Mouse (Mus musculus) yolk sac, embryonic 10.5 days (tissue): Measurements from ENCODE around the gene Zmynd10.

ENCODE experiments used
- DNase-seq: peaks from one replicate; pipeline ENCODE4 v3.0.0-alpha.2; 2017; ENCODE audit warnings: low spot score

The Zmynd10 gene

GRCm38 (mm10) chr9:107540420-107540819 is 6.7 kb upstream of the Zmynd10 start:
- no peak for DNase-seq

- DNase-seq, result no peak
These were observed 6.1 kb upstream of the Zmynd10 start for GRCm38 (mm10) chr9:107541005-107541404.

- DNase-seq, result peak; percentile 96
These were observed 5.4 kb upstream of the Zmynd10 start, which contains the start of the genes Cyb561d2 and Nprl2 for GRCm38 (mm10) chr9:107541474-107542351. Gene Cyb561d2, minus strand, starts transcription at chr9:107542193. Gene Nprl2, plus strand, starts transcription at chr9:107542226.

DNA sequence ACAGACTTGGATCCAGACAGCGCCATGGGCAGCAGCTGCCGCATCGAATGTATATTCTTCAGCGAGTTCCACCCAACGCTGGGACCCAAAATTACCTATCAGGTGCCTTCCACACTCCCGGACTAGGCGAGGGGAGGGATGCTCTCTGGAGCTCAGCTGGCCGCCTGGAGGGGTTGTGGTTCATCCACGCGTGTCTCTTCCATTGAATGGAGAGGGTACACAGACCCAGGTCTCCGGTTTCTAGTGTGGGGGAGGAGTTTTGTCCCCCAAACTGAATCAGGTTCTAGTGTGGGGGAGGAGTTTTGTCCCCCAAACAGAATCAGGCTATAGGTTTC is 4.8 kb upstream of the Zmynd10 start:
- DNase-seq, result no peak

DNA sequence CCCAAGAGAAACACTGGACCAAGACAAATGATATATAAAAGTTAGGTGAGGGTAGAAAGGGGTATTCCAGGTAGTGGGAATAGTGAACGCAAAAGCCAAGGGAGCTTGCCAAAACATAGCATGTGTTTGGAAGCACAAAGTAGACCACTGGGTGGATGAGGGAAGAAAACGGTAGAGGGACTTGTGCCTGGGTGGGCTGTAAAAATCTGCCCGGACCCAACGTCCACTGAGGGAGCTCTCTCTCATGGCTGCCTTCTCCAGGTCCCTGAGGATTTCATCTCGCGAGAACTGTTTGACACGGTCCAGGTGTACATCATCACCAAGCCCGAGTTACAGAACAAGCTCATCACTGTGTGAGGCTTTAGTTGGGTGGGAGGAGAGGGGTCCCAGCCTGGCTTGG is 4.4 kb upstream of the Zmynd10 start:
- no peak for DNase-seq

DNA sequence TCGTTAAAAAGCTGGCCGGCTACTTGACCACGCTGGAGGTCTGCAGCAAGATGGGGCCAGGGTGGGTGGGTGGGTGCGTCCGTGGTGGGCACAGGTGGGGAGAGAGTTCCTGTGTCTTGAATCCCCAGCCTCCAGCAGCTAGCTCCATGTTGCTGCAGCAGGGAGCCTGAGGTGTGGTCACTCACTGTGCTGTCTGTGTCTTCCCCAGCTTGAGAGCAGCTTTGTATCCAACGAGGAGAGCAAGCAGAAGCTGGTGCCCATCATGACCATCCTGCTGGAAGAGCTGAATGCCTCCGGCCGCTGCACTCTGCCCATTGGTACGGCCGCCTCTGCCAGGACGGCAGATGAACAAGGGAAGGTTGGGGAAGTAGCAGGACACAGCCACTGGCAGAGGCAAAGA is 3.8 kb upstream of the Zmynd10 start:
- no peak for DNase-seq

DNA sequence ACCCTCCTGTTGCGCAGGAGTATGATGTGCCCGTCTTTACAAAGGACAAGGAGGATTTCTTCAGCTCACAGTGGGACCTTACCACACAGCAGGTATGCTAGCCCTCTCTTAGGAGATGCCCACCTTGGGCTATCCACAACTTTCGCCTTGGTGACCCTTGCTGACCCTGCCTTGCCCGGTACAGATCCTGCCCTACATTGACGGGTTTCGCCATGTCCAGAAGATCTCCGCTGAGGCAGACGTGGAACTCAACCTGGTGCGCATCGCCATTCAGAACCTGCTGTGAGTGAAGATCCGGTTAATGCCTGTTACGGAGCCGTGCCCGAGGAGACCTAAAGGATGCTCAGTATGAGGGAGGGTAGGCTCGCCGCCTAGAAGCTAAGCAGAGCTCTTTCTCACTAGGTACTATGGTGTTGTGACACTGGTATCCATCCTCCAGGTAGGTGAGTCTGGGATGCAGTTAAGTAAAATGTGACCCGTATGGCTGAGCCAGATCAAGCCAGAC is 2.9 kb upstream of the Zmynd10 start:
- no peak for DNase-seq

DNA sequence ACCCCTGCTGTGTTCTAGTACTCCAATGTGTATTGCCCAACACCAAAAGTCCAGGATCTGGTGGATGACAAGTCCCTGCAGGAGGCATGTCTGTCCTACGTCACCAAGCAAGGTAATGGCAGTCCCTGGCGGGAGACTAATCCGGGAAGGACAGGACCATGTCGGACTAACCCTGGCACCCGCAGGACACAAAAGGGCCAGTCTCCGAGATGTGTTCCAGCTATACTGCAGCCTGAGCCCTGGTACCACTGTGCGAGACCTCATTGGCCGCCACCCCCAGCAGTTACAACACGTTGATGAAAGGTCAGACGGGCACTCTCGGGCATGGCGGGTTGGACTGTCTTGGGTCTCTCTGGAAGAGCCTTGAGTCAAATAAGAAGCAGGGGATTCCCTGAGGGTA is 2.4 kb upstream of the Zmynd10 start:
- DNase-seq, result no peak

GRCm38 (mm10) chr9:107545199-107545598 is 1.9 kb upstream of the Zmynd10 start:
- DNase-seq, result no peak

- DNase-seq, result peak; percentile 54
These were observed 1.5 kb upstream of the Zmynd10 start for GRCm38 (mm10) chr9:107545602-107546001.

- no peak for DNase-seq
These were observed 859 bp downstream of the Zmynd10 start for GRCm38 (mm10) chr9:107547957-107548356.

DNA sequence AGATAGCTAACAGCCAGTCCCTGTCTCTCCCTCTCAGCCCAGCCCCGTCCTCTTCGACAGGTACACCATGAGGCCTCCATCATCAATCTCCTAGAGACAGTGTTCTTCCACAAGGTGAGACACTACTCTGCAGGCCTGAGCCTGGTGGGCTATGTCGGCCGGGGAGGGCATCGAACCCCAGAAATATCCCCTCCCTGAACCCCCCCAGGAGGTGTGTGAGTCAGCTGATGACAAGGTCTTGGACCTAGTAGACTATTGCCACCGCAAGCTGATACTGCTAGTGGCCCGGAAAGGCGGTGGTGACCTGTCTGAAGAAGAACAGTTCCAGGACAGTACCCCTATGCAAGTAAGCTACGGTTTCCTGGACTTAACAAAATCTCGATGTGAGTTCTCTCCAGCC is 1.7 kb downstream of the Zmynd10 start:
- no peak for DNase-seq

DNA sequence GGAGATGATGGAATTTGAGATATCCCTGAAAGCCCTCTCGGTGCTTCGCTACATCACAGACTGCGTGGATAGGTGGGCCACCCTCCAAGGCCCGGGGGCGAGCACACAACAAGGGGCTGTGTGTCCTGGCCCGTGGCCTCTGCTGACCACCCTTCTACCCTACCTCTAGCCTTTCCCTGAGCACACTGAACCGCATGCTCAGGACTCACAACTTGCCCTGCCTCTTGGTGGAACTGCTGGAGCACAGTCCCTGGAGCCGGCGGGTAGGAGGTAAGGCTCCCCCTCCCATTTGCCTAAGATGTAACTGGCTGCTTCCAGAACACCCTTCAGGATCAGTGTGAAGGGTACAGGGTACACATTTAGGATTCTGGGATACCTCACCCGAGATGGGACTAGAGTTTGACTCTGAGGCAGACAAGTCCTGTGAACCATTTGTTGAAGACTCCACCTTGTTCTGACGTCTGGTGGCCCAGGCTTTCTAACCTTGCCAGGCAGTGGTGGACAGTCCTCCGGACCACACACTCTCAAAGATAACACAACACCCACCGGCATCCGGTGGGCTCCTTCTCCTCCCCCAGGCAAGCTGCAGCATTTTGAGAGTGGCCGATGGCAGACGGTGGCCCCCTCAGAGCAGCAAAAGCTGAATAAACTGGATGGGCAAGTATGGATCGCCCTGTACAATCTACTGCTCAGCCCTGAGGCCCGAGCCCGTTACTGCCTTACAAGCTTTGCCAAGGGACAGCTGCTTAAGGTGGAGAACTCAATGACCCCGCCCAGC is 2.4 kb downstream of the Zmynd10 start:
- DNase-seq, result no peak

GRCm38 (mm10) chr9:107550491-107551116 is 3.5 kb downstream of the Zmynd10 start:
- peak; percentile 90 for DNase-seq

GRCm38 (mm10) chr9:107551117-107551889 is 4.2 kb downstream of the Zmynd10 start, which contains the start of gene Rassf1:
Gene Rassf1, plus strand, starts transcription at chr9:107551555.
- peak; percentile 91 for DNase-seq

DNA sequence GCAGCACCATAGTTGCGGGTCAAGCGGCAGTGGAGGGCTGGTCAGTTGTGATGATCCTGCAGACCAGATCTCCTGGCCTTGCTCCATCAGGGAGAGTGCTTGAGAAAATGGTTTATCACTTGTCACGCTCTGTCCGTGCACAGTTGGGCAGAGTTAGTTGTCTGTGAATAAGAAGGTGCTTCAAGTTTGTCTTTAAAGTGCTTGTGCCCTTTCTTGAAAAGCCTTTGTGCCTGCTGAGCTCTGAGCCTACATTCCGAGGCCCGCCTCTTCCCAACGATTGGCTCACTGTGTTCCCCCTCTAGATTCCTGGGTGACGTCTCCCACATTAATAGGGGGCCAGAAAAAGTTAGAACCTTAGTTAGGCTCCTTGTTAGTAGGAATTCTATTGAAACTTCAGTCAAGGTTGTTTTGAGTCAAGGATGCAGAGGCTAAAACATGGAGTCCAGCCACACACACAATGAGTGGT is 4.8 kb downstream of the Zmynd10 start:
- peak; percentile 51 for DNase-seq

DNA sequence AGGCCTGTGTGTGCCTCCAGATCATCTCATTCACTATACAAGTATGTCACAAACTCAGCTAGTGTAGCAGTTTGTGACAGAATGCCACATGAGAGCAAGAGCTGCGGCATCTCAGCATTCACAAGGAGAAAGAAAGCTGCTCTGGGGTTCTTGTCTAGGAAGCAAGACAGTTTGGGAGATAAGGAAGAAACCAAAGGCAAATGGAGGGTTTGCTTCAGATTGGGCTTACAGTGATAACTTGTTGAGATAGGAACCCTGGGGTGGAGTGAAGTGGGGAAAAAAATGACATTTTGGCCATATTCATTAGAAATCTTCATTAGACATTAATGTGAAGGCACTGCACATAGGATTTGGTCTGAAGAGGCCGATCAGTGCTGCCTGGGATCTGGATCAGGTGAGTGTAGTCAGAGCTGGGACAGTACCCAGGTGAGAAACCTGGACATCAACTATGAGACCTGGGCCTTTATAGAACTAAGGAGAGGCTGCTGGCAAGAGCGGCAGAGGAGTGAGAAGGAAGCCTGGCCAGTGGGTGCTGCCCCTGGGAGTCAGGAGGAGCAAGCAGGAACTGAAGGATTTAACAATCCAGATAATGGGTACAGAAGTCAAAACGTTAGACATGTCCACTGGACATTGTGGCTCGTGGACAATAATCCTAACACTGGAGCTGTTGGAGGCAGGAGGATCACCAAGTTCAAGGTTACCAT is 5.7 kb downstream of the Zmynd10 start:
- DNase-seq, result no peak

DNA sequence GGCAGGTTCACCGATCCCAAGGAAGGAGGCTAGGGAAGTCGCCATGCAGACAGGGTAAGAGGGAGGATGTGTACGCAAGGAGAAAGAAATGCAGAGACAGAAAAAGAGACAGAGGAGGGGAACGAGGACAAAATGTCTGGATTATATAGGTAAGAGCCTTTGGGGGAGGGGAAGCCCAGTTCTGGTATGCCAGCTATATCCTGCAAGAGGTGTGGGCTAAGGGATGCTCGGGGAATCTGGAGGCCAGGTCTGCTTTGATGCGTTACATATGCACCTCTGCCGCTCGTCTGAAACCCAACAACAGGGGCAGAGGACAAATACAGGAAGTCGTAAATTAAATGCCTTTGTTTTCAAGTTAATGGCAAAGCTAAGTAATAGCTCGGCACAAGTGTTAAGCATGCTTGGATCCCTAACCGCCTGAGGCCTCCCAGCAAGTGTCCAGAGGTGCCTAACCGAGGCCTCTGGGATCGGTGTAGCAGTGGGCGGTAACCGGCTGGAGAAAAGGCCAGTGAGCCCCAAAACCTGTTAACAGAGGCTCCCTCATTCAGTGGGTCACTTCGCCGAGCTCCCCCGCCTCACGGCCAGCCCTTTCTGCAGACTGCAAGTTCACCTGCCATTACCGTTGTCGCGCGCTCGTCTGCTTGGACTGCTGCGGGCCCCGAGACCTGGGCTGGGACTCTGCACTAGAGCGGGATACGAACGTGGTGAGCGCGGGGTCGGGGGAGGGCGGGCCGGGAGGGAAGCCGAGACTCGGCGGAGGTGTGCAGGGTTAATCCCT is 6.6 kb downstream of the Zmynd10 start:
- DNase-seq, result no peak

DNA sequence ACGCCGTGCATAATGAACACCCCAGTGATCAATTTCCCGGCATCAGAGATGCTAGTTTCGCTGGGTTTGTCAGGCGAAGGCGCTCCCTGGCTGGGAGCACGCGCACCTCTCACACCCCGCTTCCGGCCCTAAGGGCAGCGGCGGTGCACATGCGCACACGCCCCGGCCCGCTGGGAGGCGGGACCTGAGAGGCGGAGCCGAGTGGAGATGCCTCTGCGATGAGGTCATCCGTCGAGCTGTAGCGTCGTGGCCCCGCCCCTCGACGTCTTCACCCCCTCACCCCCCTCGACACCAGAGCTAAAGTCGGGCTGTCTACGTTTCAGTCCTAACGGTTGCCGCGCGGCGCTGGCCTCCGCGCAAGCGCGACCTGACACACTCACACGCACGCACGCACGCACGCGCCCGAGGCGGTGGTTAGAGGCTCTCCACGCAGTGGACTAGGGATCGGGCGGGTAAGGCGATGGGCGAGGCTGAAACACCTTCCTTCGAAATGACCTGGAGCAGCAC is 7.3 kb downstream of the Zmynd10 start:
- peak; percentile 98 for DNase-seq

- DNase-seq, result peak; percentile 73
These were observed 7.9 kb downstream of the Zmynd10 start for GRCm38 (mm10) chr9:107555031-107555457.
